Mouse (Mus musculus) bone marrow, adult 2 months (tissue): Measurements from ENCODE around the gene Zdhhc11.

ENCODE experiments used
- CTCF ChIP-seq: fragments of 200-500 bp; IDR thresholded peaks from 2 replicates; pipeline ENCODE4 v1.5.1; 2011; ENCODE audit warnings: low read length, control low read depth; ENCODE audit not compliant: control insufficient read depth, insufficient read depth
- POLR2A ChIP-seq: fragments of 200-500 bp; IDR thresholded peaks from 2 replicates; pipeline ENCODE4 v1.6.1; 2011; ENCODE audit warnings: low read depth, mild to moderate bottlenecking, control low read depth, low read length, borderline replicate concordance; ENCODE audit not compliant: control insufficient read depth

DNA sequence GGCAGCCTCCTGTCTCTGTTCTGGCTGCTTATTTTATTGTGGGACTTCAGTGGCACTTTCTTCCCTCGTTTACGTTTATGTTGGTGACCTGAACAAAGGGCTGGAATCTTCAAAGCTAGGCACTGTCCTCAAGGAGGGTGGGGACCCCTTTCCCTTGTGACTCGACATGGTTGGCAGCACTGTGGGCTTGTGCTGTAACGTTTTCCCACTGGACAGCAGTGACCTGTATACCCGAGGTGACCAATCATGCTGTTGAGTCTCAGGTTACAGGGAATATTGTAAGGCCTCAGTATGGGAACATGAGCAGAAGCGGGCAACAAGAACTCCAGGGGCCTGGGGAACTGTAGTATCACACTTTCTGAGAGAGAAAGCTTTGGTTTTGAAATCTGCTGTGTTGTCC, 9.0 kb upstream of the Zdhhc11 start:
- TF ChIP-seq POLR2A: no peak
- no peak for TF ChIP-seq CTCF
